Mouse (Mus musculus): Measurements from ENCODE around the gene Acoxl.

DNA sequence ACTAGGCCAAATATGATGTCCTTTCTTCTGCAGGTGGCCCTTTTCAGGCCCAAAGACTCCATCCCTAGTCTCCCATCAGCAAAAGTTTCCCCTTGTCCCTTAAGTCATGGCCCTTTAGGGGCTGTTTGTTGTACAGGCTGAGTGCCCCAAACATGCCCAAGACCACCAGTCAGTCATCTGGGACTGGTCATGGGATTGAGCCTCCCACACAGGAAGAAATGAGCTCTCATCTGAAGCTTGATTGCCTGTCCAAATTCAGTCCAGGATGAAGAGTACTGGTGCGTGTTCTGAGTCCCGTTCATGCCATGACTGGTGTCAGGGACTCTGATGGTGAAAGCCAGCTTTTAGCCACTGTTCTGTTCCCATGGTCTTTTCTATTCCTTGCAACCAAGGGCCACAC is 253.8 kb downstream of the Acoxl start:
- TF ChIP-seq GATA1 (IDR thresholded peaks at IDR 0.05; ENCODE audit: borderline replicate concordance, low read length) (no peak), FLI1 (IDR thresholded peaks at IDR 0.05; ENCODE audit: low read length) (no peak)

Data from megakaryocyte, embryonic 14.5 days (primary cell).